Mouse (Mus musculus) heart, adult 2 months (tissue): ENCODE measurements around the gene Rps6ka1.

Source experiments
- CTCF ChIP-seq: fragments of 200-600 bp; IDR thresholded peaks from 2 replicates; pipeline ENCODE4 v1.8.1; 2022; ENCODE audit warnings: antibody characterized with exemption, mild to moderate bottlenecking, moderate library complexity
- EP300 ChIP-seq: fragments of 200-500 bp; IDR thresholded peaks from 2 replicates; pipeline ENCODE4 v1.6.1; 2011; ENCODE audit warnings: low read depth, low read length, control low read depth; ENCODE audit not compliant: insufficient read depth
- POLR2A ChIP-seq: fragments of 200-500 bp; IDR thresholded peaks from 2 replicates; pipeline ENCODE4 v1.6.1; 2011; ENCODE audit warnings: mild to moderate bottlenecking, low read depth, low read length, control low read depth; ENCODE audit not compliant: insufficient read depth

DNA sequence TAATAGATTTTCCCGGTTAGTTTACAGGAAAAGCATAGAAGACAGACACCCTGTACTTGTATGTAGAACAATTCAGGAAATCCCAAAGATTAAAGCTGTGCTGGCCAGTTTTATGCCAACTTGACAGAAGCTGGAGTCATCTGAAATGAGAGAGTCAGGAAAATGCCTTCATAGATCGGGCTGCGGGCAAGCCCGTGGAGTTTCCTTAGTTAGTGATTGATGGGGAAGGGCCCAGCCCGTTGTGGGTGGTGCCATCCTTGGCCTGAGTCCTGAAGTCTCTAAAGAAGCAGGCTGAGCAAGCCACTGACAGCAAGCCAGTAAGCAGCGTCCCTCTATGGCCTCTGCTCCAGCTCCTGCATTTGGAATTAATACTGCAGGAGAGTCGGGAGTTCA lies 41.7 kb upstream of the Rps6ka1 start:
- TF ChIP-seq POLR2A (no peak), CTCF (no peak), EP300 (no peak)
